Mouse (Mus musculus) layer of hippocampus, postnatal 36 days (tissue): Measurements from ENCODE around the gene Btbd1. TPM values are rescaled to one million over a fixed set of nuclear protein-coding genes. Genes with fewer than 3 reads are reported as not detected.
A peak's percentile ranks its signal among the peaks of the same experiment; 100 is the strongest.
"Not testable (repeated sequence)": the region's sequence is repeated elsewhere in the genome, so short reads cannot be mapped to it uniquely, and the experiment has no call there.

Experiments used
- DNase-seq, 2 experiments: peaks; one replicate each; pipeline ENCODE4 v3.0.0; 2022
- total RNA-seq, 2 experiments: library from RNA; stranded (reverse); gene quantifications; 2 replicates each; pipeline ENCODE4 v1.2.3; 2021

Gene Btbd1
- total RNA-seq, 2 experiments from 2014 or later: 103 to 117 TPM

DNA sequence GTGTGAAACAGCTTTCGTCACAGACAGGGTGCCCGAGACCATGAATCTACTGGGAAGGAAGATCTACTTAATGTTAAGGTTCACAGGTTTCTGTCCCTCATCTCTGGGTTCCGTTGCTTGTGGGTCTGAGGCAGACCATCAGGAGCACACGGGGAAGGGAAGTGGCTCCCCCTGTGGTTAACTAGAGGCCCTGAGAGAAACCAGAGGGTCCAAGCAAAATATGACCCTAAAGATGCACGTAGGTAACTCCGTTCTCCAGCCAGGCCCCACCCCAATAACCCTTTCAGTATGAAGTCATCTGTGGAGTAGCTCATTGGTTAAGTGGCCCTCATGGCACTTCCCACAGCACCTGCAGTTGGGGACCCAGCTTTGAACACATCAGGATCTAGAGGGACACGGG lies 20.4 kb upstream of the Btbd1 start:
- no peak for DNase-seq

DNA sequence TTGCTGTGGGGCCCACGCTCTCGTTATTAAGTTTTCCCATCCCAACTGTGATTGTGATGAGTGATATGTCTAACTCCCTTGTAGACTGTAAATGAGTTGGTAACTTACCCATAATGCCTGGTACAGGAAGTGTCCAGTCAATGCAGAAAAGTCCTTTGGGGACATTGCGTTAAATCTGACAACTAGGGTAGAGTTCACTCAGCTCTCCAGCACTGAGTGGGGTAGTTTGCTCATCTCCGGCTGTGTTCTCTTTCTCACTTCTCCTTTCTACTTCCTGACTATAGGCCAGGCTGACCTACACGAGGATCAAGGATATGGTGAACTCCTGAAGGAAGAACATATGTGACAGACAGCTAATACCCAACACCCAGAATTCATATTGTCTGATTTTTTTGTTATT lies 20.0 kb upstream of the Btbd1 start:
- DNase-seq: no peak

DNA sequence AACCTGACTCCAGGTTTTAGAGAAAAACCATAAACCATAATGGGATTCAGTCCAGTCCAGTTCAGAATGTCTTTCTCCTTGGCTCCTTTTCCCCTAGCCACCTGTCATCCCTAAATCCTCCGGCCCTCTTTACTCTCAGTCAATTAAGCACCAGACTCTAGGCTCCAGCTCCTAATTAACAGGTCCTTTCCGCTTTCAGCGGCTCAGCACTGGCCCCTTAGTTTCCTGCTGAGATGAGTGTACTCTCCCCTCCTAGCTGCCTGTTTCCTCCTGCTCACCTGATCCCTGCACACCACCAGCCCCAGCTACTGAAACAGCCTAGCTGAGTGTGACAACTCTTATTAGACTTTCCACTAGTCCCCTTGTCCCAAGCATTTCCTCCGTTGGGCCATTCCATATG lies 18.5 kb upstream of the Btbd1 start:
- DNase-seq: no peak

DNA sequence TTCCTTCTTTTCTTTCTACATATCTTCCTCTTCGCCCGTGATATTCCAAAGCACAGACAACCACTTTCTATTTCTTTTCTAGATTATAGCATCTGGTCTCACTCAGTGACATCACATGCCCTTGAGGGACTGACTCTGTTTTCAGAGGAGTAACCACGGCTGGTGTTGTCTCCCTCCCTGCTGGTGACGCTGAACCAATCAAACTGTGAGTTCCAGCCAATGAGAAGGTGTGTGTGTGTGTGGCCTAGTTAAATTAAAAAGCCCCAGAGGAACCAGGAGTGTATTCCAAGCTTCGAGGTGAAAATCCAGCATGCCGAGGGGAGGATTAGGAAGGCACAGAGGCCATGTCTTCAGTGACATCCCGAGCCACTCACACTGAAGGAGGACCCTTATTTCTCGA lies 17.8 kb upstream of the Btbd1 start:
- no peak for DNase-seq

DNA sequence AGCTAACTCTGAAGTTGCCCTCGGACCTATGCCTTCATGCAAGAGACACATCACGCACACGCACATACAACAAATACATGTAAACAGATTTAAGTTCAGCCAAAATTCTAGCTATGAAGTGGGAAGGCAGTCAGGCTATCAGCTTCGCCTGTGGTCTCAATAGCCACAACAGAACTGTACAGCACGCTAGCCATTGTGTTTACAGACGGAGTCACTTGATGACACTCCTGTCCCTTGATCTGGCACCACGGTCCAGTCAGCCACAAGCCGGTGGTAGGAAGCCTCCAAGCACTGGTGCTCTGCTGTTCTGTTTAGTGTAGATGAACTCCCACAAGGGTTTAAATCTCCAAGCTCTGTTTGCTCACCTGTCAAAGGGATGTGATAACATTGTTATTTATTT lies 16.8 kb upstream of the Btbd1 start:
- DNase-seq: no peak

DNA sequence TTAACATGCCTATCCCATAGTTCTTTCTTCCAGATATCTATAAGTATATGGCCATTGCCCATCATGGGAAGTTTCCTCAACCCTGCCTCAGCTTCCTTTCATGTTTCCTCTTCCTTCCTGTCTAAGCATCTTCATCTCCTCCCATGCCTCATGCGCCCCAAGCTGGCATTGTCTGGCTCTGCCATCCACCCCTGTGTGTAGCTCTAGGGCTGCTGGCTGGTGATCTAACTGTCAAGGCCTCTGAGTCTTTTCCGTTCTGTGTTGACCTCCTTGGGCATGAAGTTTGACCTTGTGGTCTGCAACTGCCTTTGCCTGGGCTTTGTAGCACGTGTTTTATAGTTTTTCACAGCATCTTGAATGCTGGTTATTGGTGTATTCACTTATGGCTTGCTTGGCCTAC lies 16.1 kb upstream of the Btbd1 start:
- no peak for DNase-seq

DNA sequence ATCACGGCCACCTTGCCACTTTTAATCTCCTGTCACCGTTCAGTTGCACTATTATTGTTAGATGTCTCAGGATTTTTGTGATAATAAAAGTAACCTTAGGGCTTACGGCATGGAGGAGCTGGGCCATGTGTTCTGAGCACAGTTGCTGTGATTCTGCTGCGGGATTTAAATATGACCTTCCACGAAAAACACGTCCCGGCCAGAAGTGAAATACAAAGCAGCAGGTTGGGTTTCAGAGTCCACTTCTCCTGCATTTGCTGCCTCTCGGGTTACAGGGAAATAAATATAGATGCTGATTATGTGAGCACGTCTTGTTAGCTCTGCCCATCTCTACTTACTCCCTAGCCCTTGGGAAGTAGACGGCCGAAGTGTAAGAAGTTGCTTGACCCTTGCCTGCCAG lies 15.6 kb upstream of the Btbd1 start:
- DNase-seq: no peak

DNA sequence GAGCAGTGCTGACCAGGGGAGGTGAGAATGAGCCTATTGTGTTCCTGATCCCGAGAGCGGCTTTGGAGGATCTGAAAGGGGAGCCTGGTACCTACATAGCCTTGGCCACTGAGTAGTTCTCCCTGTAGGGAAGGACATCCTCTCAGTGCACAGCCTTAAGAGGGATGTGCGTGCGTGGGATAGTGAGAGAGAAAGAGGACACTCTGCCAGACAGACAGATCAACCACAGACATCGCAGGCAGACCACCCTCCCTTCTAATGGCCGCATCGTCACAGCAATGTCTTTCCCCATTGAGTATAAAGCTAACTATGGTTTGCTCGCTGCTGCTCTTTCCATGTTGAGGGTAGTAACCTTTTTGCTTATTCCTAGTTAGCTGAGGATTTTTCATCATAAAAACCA lies 14.7 kb upstream of the Btbd1 start:
- no peak for DNase-seq

DNA sequence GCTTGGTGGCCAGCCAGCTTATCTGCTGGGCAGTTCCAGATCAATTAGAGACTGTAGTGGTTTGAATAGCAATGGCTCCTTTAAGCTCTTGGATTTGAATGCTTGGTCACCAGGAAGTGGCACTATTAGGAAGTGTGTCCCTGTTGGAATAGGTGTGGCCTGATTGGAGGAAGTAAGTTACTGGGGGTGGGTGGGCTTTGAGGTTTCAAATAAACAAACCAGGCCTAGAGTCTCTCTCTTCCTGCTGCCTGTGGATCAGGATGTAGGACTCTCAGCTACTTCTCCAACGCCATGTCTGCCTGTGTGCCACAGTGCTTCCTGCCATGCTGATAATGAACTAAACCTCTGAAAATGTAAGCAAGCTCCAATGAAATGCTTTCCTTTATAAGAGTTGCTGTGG lies 13.8 kb upstream of the Btbd1 start:
- no peak for DNase-seq

DNA sequence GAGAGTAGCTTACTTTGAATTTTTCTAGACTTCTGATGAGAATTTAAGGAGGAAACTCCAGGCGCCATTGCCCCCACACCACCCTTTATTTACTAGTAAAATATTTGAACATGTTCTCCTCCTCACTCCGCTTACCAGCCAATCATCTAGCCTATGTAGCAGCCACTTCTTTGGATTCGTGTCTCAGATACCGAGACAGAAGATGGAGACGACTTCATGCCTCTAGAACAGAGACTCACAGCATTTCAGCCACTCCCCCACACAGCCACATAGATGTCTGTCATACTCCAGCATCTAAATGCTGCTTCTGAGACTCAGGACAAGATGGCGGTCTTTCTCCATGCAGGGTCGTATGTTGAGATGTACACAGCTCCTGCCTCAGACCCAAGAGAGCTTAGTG lies 12.9 kb upstream of the Btbd1 start:
- DNase-seq: no peak

DNA sequence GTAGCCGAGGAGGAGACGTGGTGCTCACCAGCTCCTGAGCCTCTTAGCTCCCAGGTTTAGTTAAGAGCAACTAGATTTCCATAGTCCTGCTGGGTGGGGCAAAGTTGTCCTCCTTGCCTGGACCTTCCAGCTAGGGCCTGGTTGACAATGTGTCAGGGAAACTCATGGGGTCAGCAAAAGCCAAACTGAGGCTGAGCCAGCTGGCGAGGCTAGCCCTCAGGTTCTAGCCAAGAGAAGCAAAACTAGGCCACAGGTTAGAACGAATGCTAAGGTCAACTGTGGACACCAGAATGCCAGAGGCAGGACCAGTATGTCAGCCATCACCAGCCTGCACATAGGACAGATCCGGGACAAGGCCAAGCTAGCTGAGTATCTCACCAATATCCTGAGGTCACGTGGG lies 12.2 kb upstream of the Btbd1 start:
- no peak for DNase-seq

DNA sequence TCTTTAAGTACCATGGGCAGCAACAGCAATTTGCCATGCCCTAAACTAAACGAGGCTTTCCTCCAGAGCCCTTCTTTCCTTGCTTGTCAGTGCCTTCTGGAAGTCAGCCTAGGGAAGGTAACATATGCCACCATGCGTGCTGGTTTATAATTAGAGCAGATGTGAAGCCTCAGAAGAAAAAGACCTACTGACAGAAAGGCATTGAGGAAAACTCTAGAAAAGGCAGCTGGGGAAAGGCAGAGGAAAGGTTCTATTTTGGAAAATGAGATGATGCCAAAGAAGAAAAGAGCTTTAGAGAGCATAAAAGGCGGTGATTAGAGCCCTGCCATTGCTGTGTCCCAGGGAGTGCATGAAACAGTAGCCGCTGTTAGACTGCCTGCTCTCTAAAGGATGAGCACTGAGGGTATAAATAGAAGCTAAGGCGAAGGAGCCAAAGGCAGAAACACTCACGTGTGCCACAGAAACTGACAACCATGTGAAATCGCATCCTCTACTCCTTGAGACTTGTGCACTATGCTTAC lies 11.5 kb upstream of the Btbd1 start:
- DNase-seq: no peak

DNA sequence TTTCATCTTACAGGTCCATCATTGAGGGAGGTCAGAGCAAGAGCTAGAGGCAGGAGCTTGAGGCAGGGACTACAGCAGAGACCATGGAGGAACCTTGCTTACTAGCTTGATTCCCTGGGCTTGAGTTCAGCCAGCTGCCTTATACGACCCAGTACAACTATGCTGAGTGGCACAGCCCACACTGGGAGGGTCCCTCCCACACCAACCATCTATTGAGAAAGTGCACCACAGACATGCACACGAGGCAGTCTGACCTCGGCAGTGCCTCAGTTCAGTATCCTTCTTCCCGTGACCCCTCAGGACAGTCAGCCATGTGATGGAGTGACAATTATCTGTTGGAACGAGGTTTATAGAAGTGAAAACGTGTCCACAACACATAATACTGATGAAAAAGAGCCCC lies 10.5 kb upstream of the Btbd1 start:
- DNase-seq: no peak

DNA sequence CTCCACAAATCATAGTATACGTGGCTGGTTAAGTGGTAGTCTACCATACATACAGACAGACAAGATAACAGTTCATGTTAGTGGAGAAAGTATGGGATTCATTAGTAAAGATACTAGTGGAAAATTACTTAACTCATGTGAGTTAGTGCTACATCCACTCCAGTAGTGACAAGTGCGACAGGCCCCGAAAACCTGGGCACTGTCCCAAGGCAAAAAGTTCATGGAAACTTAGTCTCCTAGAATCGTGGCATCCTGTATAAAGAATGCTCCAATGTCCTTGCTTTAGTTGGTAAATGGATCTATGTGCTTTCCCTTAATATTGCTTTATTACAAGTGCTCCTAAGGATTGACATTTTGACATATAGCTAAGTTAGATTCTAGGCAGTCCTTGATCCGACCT lies 8.5 kb upstream of the Btbd1 start:
- DNase-seq: not testable (repeated sequence)

DNA sequence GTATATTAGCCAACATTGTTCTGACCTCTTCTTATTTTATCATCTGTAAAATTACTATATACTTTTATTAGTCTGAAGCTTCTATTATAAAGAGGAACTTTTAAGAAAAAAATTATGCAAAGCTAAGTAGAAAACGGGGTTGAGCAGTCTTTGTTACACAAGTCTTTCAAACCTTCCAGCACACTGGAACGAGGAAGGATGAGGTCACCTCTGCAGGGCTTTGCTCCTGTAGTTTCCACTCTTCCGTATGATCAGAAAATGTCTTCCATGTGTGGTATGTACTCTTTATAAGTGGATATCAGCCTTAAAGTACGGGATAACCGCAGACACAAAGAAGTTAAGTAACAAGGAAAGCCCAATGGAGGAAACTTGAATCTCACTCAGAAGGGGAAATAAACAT lies 6.2 kb upstream of the Btbd1 start:
- no peak for DNase-seq

DNA sequence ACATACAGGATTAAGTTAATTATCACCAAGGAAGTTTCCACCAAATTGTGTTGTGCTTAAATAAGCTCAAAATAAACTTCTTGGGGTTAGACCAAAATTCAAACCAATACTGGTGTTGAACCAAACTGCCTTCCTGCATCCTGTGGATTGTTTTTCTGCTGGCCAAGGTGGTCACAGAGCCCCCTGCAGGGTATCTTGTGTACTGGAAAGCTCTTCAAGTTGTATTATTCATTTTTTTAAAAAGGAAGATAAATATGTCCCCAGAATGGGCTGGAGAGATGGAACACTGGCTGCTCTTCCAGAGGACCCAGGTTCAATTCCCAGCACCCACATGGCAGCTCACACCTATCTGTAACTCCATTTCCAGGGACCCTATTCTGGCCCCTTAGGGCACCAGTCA lies 5.6 kb upstream of the Btbd1 start:
- no peak for DNase-seq

DNA sequence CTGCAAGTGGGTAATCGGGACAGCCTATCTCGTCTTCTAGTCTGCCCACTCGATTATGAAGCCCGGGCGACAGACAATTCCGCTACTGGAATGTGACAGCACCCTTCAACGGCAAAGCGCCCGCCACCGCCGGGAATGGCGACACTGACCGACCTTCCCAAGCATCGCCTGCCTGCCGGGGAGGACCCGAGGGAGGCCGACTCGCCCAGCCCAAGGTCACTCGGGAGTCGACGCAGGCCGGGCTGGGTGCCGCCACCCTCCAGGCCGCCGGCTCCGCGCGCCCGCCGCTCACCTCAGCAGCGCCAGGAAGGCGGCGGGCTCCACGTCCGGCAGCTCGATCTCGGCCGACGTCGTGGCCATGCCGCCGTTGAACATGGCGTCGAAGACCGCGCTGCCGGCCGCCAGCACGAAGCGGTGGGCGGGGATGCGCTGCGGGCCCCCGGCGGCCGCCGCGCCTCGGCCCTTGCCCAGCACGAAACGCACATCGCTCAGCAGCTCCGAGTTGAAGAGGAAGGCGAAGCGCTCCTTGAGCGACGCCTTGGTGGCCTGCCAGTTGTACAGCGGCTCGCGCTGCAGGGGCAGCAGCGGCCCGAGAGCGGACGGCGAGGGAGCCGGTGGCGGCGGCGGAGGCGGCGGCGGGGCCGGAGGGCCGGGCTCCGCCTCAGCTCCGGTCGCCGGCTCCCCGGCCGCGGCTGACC lies 401 bp downstream of the Btbd1 start:
- DNase-seq: peak; percentile 51 to 57

DNA sequence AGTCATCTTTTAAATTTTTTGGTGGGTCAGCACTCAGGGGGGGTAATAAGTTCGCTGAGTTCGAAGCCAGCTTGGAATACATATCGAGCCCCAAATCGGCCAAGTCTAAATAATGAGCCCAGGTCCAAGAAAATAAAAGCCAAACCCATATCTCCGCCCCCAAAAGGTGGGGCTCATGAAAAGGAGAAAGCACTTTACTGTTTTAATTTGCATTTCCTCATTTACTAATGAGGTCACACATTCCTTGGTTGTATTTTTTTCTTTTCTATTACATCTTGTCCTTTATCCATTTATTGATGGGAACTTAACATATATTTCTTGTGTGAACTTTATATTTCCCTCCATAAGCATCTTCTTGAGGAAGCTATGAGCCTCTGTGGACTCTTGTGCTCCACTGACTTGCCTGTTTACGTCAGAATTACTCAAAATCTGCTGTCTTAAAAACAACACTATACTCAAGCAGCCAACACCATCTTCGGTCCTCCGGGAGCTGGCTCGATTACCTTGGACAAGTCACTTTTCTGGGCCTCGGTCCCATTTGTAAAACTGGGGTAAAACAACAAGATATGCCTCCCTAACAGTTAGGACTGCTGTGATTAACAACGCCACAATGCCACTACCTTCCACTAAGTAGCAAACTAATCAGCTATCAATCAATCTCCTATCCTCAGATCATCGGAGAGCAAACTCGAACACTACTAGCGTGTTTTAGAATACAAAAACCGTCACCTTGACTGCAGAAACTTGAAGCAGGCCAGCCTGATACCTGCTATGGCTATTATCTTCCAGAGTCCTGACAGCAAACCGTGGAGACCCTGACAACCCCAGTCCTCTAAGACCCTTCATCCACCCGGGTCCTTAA lies 1.2 kb downstream of the Btbd1 start:
- DNase-seq: no peak

DNA sequence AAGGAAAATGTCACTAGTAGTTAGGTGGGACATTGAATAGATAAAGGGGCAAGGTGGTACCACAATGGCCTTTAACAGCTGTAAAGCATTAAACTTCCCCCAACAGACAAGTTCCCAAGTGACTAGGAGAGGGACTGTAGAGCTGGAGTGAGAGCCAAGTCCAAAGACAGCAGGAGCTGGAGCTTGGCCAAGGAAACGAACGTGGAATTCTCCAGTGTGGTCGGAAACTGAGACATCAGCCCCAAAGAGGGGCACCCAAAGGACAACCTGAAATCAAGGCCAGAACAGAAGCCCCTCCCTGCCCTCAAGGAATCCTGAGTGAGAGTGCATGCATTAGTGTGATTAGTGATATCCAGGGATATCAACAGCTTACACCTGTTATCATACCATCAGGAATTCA lies 3.9 kb downstream of the Btbd1 start:
- DNase-seq: no peak

DNA sequence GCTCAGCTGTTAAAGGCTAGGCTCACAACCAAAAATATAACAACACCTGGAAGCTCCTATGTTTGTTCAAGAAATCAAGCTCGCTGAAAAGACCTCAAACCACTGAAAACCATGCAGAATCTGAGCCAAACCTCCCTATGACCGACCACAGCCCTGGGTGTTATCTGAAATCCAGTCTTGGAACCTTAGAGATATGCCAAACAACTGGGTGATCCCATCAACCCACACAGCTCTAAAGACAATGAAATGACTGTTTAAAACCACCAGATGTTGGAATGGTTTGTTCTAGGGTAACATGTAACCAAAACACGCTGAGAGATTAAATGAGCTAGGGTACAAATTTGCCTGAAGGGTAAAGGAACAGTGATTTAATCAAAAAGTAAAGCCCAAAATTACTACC lies 4.3 kb downstream of the Btbd1 start:
- DNase-seq: no peak

DNA sequence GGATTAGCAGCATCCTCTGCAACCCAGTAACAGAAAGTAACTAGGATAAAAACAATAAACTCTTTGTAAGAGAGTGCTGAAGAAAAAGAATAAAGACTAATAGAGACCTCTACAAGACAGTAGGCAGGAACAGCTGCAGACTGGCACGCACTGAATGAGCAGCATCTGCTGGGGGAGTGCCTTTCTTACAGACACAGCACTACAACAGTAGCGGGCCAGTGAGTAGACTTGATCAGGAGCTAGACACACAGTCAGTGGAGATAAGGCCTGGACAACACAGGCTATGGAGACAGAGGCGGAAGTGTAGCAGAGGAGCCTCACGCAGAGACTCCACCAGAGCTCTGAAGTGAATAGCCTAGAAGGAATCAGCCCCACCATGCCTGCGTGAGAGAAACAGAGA lies 23.2 kb downstream of the Btbd1 start:
- no peak for DNase-seq

DNA sequence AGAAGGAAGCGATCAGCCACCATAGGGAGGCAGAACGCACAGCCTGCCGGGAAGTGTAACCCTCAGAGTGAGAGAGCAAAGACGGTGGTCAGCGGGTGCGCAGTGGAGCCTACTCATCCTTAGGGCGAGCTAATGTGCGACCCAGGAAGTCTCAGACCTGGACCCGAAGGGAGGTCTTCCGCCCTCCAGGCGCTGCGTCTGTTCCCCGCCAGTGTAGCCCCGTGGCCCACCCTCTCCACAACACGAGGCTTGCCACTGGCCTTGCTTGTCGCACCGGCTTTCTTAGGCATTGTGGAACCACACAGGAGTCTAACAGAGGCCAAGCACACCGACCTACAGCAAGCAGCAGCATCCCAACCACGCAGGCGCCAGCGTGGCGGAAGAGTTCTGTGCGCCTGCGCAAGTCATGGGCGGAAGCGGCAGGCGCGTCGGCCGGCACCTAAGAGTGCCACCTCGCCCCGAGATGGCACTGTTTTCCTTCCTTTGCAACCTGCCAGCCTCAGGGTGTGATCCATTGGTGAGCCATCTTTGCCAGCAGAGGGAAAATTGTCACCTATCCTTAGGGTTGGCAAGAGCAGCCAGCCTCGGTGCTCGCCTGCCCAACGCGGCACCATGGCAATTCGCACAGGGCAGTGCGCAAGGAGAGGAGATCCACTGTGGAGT lies 40.0 kb downstream of the Btbd1 start, which contains the start of gene 3110040N11Rik:
3110040N11Rik (minus strand) TSS at position 384 of the 663 bp plus-strand sequence.
- DNase-seq: peak; percentile 79 to 83

DNA sequence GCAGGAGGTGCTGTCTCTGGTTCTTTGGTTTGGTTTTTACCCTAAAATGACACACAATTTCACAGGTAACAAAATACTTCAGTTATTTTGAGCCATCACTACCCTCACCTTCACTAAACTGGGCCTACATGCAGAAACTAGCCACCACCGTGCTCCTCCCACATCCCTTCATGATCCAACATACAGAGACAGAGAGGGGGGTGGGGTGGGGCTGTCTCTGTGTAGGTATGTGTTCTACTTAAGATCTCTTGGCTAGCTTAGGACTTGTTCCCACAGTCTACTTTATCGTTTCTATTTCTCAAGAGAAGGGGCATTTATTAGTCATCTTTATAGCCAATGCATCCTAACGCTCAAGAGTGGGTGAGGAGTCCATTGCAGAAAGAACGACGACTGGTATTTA lies 40.7 kb downstream of the Btbd1 start:
- DNase-seq: no peak
